28 mouse cellular contexts compared by ENCODE assay signal in genomic region chr5:146840422-146840821, GRCm38 (mm10). TPM values are rescaled to one million over a fixed set of nuclear protein-coding genes. Genes with fewer than 3 reads are reported as not detected.
"Had no signal": no experiment of that assay in that cellular context is flagged by ENCODE, and none has a peak within 500 bp of the region (broad histone marks: within the 10 kb centered on the region; RNA-seq: fewer than 3 reads in every experiment).

No protein-coding gene starts in this region.

- H3K9me3 ChIP-seq: embryonic facial prominence, embryonic 10.5 days; embryonic facial prominence, embryonic 12.5 days; embryonic facial prominence, embryonic 13.5 days; embryonic facial prominence, embryonic 15.5 days; forebrain, embryonic 10.5 days; forebrain, embryonic 12.5 days; forebrain, embryonic 13.5 days; forebrain, embryonic 15.5 days had no signal

- DNase-seq: cerebellum, adult 9-10 months; cerebellum, adult 9-11 months; cerebellum, postnatal 10 days; cerebellum, postnatal 14 days; cerebellum, postnatal 25 days; cerebellum, postnatal 36 days; embryo, embryonic 11 days; forebrain, postnatal 0 days; gastrocnemius, adult 2 months; gastrocnemius, postnatal 10 days; gastrocnemius, postnatal 14 days; gastrocnemius, postnatal 25 days; gastrocnemius, postnatal 36 days; heart, adult 11 months; heart, adult 18-20 months; heart, adult 2 months had no signal

- H3K9ac ChIP-seq: embryonic facial prominence, embryonic 12.5 days; embryonic facial prominence, embryonic 13.5 days; embryonic facial prominence, embryonic 15.5 days; forebrain, embryonic 12.5 days; forebrain, embryonic 13.5 days; forebrain, embryonic 15.5 days; forebrain, postnatal 0 days had no signal

- H3K27ac ChIP-seq: embryonic facial prominence, embryonic 10.5 days; embryonic facial prominence, embryonic 12.5 days; embryonic facial prominence, embryonic 13.5 days; embryonic facial prominence, embryonic 15.5 days; forebrain, embryonic 10.5 days; forebrain, embryonic 12.5 days; forebrain, embryonic 13.5 days; forebrain, embryonic 15.5 days; gastrocnemius, adult 2 months; heart, adult 2 months had no signal

- ATAC-seq: forebrain, embryonic 13.5 days; forebrain, embryonic 14.5 days; forebrain, embryonic 15.5 days; forebrain, embryonic 16.5 days; forebrain, postnatal 0 days had no signal

- H3K4me1 ChIP-seq: embryonic facial prominence, embryonic 12.5 days had no signal

- H3K4me3 ChIP-seq: embryonic facial prominence, embryonic 10.5 days; embryonic facial prominence, embryonic 12.5 days; embryonic facial prominence, embryonic 13.5 days; embryonic facial prominence, embryonic 15.5 days; erythroblast, embryonic 14.5 days; forebrain, embryonic 10.5 days; forebrain, embryonic 12.5 days; forebrain, embryonic 13.5 days; forebrain, embryonic 15.5 days; gastrocnemius, adult 2 months; heart, adult 2 months had no signal

- H3K27me3 ChIP-seq: embryonic facial prominence, embryonic 12.5 days; embryonic facial prominence, embryonic 13.5 days; embryonic facial prominence, embryonic 15.5 days; forebrain, embryonic 12.5 days; forebrain, embryonic 13.5 days; forebrain, embryonic 15.5 days had no signal

RNA-seq across cellular contexts. Expression of gene Rasl11a, which starts 4.4 kb away (rescaled TPM):
- total RNA-seq: granulocyte monocyte progenitor cell, adult 5-6 weeks had no signal
